Mouse (Mus musculus): ENCODE measurements around the gene Ildr1.

DNA sequence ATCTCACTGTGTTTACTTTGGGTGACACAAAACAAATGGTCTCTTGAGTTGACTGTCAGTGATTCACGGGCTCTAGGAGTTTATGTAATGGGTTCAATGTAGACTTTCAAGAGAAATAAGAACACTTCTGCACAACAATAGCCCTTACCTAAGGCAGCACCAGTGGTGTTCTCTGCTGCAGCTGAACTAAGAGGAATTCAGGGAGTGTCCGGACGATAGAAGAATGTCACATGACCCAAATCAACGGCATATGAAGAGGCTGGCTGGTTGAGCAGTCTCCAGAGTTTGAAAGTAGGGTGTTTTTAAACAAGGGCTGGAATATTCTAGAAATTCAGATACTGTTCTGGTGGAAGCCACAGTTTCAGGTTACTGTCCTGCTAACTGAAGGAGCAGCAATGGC, 53.3 kb downstream of the Ildr1 start:
- TF ChIP-seq CTCF (IDR thresholded peaks at IDR 0.05; ENCODE audit: low read depth) (no peak), EP300 (IDR thresholded peaks at IDR 0.05; ENCODE audit: low read depth) (no peak)
